Mouse (Mus musculus) macrophage (primary cell): ENCODE data around the gene Sytl3. TPM values are rescaled to one million over a fixed set of nuclear protein-coding genes. Genes with fewer than 3 reads are reported as not detected.
"Not testable (repeated sequence)": the region's sequence is repeated elsewhere in the genome, so short reads cannot be mapped to it uniquely, and the experiment has no call there.

Source experiments
- H3K27ac ChIP-seq: fragments of 350-480 bp; formaldehyde crosslinking; 2 replicates; pipeline ENCODE4 v1.9.0; 2021
- H3K36me3 ChIP-seq: fragments of 350-480 bp; formaldehyde crosslinking; 2 replicates; pipeline ENCODE4 v1.9.0; 2021; ENCODE audit errors: inconsistent target
- H3K4me3 ChIP-seq: fragments of 350-480 bp; formaldehyde crosslinking; 2 replicates; pipeline ENCODE4 v1.9.0; 2021; ENCODE audit errors: inconsistent target
- H3K79me2 ChIP-seq: fragments of 350-480 bp; formaldehyde crosslinking; 2 replicates; pipeline ENCODE4 v1.9.0; 2021; ENCODE audit errors: inconsistent target
- WGBS: methylation state at CpG from one replicate; pipeline ENCODE4 v1.1.7; 2026; ENCODE audit warnings: inconsistent platforms; ENCODE audit not compliant: missing documents; 5-methylcytosine and 5-hydroxymethylcytosine counted together
- polyA plus RNA-seq: library from polyadenylated mRNA; stranded (reverse); fragments of 250-400 nt; gene quantifications from 3 replicates; pipeline ENCODE4 v1.2.4, GENCODE M21; 2018; ENCODE audit warnings: inconsistent platforms

The Sytl3 gene
- polyA plus RNA-seq, 1 experiment from 2014 or later = 0.23 TPM

GRCm38 (mm10) chr17:6638444-6638843 lies 20.4 kb upstream of the Sytl3 start:
- H3K27ac ChIP-seq, H3K79me2 ChIP-seq, H3K36me3 ChIP-seq, H3K4me3 ChIP-seq: not testable (repeated sequence)
- 60% methylated on average over 3 of the region's 8 CpGs for WGBS

- not testable (repeated sequence) for H3K79me2 ChIP-seq, H3K4me3 ChIP-seq, H3K27ac ChIP-seq, H3K36me3 ChIP-seq
- 100% methylated on average over 5 of the region's 21 CpGs for WGBS
Measured at GRCm38 (mm10) chr17:6639486-6639885, 19.4 kb upstream of the Sytl3 start.

GRCm38 (mm10) chr17:6640044-6640637 lies 18.8 kb upstream of the Sytl3 start:
- not testable (repeated sequence) for H3K27ac ChIP-seq, H3K36me3 ChIP-seq, H3K79me2 ChIP-seq, H3K4me3 ChIP-seq
- 100% methylated on average over 1 of the region's 10 CpGs for WGBS

- H3K4me3 ChIP-seq = not testable (repeated sequence)
- WGBS = 57% methylated on average over 10 of the region's 14 CpGs
Measured at GRCm38 (mm10) chr17:6640771-6641429, 18.0 kb upstream of the Sytl3 start.

GRCm38 (mm10) chr17:6644210-6644609 lies 14.7 kb upstream of the Sytl3 start:
- WGBS = no CpG with 5 or more reads among the region's 9 CpGs

More at GRCm38 (mm10) chr17:6640771-6641429, 18.0 kb upstream of the Sytl3 start:
- H3K79me2 ChIP-seq, H3K36me3 ChIP-seq, H3K27ac ChIP-seq: not testable (repeated sequence)

GRCm38 (mm10) chr17:6644673-6645072 lies 14.2 kb upstream of the Sytl3 start:
- not testable (repeated sequence) for H3K27ac ChIP-seq, H3K79me2 ChIP-seq, H3K4me3 ChIP-seq, H3K36me3 ChIP-seq
- 100% methylated on average over 3 of the region's 4 CpGs for WGBS

More at GRCm38 (mm10) chr17:6644210-6644609, 14.7 kb upstream of the Sytl3 start:
- H3K27ac ChIP-seq, H3K79me2 ChIP-seq, H3K36me3 ChIP-seq, H3K4me3 ChIP-seq: not testable (repeated sequence)

GRCm38 (mm10) chr17:6645668-6646067 lies 13.2 kb upstream of the Sytl3 start:
- H3K79me2 ChIP-seq, H3K4me3 ChIP-seq, H3K27ac ChIP-seq, H3K36me3 ChIP-seq: not testable (repeated sequence)
- WGBS = 29% methylated on average over 1 of the region's 4 CpGs

- H3K27ac ChIP-seq, H3K79me2 ChIP-seq, H3K36me3 ChIP-seq, H3K4me3 ChIP-seq: not testable (repeated sequence)
- WGBS = 100% methylated on average over 2 of the region's 8 CpGs
Measured at GRCm38 (mm10) chr17:6646841-6647240, 12.1 kb upstream of the Sytl3 start.

GRCm38 (mm10) chr17:6647452-6647851 lies 11.4 kb upstream of the Sytl3 start:
- H3K79me2 ChIP-seq, H3K4me3 ChIP-seq, H3K27ac ChIP-seq, H3K36me3 ChIP-seq: not testable (repeated sequence)
- 88% methylated on average over 1 of the region's 3 CpGs for WGBS

GRCm38 (mm10) chr17:6650904-6651565 lies 7.9 kb upstream of the Sytl3 start:
- 91% methylated on average over 3 of the region's 7 CpGs for WGBS
- H3K36me3 ChIP-seq, H3K4me3 ChIP-seq, H3K79me2 ChIP-seq, H3K27ac ChIP-seq: not testable (repeated sequence)

GRCm38 (mm10) chr17:6653341-6653946 lies 5.4 kb upstream of the Sytl3 start:
- H3K27ac ChIP-seq, H3K4me3 ChIP-seq, H3K36me3 ChIP-seq, H3K79me2 ChIP-seq: not testable (repeated sequence)
- WGBS = 100% methylated on average over 2 of the region's 5 CpGs

GRCm38 (mm10) chr17:6655087-6655511 lies 3.8 kb upstream of the Sytl3 start:
- not testable (repeated sequence) for H3K36me3 ChIP-seq, H3K79me2 ChIP-seq
- Histone ChIP-seq H3K4me3 (peak overlapping the region; percentile 38), H3K27ac (peak overlapping the region; percentile 46)
- 0% methylated on average over 24 of the region's 36 CpGs for WGBS

GRCm38 (mm10) chr17:6655567-6656281 lies 3.2 kb upstream of the Sytl3 start, which contains the start of gene Dynlt1f:
Gene Dynlt1f, minus strand, starts transcription at chr17:6655900.
- Histone ChIP-seq H3K27ac (peak within 1 kb of the TSS; percentile 46), H3K4me3 (peak within 1 kb of the TSS; percentile 38)
- not testable (repeated sequence) for H3K36me3 ChIP-seq, H3K79me2 ChIP-seq
- WGBS = 4% methylated on average over 7 of the region's 33 CpGs

GRCm38 (mm10) chr17:6656471-6656870 lies 2.4 kb upstream of the Sytl3 start:
- not testable (repeated sequence) for H3K4me3 ChIP-seq, H3K27ac ChIP-seq, H3K79me2 ChIP-seq, H3K36me3 ChIP-seq
- WGBS = no CpG with 5 or more reads among the region's 3 CpGs
